Mouse (Mus musculus) CD8-positive naive resting alpha-beta T cell, adult 2 months (primary cell): Measurements from ENCODE around the gene Gtse1.
"Not testable (repeated sequence)": the region's sequence is repeated elsewhere in the genome, so short reads cannot be mapped to it uniquely, and the experiment has no call there.

Source experiments
- DNase-seq, 2 experiments: peaks; one replicate each; pipeline ENCODE4 v3.0.0; 2022; ENCODE audit warnings: low read depth in 2 of 2, low spot score in 2 of 2

The Gtse1 gene

GRCm38 (mm10) chr15:85865913-85866312 lies 6.4 kb downstream of the Gtse1 start:
- DNase-seq: not testable (repeated sequence)

DNA sequence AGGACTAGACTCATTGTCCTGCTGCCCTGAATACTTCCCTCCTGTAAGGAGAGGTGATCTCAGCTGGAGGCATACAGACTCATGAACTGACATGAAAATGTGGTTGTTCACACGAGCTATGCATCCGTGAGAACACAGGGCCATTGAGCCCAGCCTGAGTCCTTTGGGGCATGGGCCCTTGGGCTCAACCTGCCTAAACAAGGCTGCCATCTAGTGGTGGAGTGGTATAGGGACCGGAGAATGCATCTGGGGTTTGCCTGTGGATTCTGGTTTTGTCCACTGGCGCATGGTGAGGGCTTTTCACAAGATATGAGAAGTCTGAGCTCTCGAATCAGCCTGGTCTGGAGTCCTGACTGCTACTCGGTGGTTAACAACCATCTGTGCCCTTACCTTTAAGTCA lies 8.2 kb downstream of the Gtse1 start:
- peak; percentile 67 to 74 for DNase-seq

DNA sequence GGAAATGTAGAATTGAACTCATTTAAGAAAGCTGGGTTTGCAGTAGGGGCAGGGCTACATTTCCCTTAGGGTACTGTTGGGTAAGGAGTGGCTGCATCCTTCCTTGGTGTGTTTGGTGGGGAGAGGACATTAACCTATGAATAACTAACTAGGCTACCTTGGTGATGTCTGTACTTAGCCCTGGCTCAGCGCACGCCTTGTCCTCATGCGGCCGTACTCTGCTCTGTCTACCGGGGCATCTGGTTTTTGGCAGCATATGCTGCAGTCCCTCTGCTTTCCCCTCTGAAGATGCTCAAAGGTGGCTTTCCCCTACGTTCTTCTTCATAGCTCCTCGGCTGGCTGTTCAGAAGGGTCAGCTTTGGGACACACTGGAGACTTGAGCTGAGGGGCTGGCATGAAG lies 17.8 kb downstream of the Gtse1 start:
- DNase-seq: no peak

DNA sequence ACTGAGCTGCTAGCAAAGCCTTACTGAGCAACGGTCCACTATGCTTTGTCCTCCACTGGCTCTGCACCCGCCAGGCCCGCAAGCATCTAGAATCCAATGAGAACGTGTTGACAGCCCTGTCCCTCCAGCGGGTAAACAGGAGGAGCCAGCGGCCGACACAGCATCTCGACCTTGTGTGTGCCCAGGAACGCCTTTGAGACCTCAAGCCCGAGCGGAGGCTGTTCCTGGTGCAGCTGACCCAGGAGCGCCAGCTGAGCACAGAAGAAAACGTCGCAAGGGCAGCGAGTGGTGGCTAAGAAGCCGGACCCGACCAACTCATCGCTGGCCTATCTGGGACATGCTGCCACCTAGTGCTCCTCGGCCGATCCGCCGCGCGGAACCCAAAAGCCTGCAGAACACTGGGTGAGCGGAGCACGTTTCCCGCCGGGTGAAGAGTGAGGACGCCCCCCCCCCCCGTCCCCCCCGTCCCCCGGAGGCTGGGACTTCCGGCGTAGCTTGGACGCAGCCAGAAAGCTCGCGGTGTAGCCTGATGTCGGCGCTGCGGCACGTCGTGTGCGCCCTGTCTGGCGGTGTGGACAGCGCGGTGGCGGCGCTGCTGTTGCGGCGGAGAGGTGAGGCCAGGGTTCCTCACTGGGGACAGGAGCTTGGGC lies 19.4 kb downstream of the Gtse1 start, which contains the start of gene Trmu:
Gene Trmu (plus strand): TSS at position 465 of the 650 bp plus-strand sequence.
- peak; percentile 79 to 82 for DNase-seq

GRCm38 (mm10) chr15:85879498-85879895 lies 20.0 kb downstream of the Gtse1 start:
- no peak for DNase-seq

GRCm38 (mm10) chr15:85885606-85886005 lies 26.1 kb downstream of the Gtse1 start:
- DNase-seq: no peak

DNA sequence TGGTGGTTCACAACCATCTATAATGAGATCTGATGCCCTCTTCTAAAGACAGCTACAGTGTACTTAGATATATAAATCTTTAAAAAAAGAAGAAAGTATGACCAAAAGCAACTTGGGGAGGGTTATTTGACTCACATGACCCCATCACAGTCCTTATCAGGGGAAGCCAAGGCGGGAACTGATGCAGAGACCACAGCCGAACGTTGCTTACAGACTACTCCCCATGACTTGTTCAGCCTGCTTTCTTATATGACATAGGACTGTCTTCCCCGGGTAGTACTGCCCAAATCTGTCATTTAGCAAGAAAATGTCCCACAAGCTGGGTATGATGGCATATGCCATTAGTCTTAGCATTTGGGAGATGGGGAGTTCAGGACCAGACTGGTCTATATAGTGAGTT lies 29.7 kb downstream of the Gtse1 start:
- DNase-seq: no peak

DNA sequence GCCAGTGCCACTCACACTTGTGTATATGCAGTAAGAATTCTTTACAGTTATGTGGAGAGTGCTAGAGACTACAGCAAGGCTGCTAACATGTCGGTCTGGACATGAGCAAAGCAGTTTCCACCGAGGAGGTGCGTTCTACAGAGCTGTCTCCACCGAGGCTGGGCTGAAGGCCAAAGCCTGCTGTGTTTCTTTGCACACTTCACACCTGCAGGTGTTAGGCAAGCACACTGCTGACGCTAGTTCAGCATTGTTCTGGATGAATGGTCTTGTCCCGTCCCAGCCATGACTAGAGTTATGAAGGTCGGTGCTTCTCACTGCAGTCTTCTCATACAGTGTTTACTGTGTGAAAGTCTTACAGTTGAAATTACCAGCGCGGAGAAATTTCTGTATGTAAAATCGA lies 32.4 kb downstream of the Gtse1 start:
- no peak for DNase-seq

- no peak for DNase-seq
Measured at GRCm38 (mm10) chr15:85892498-85893118, 33.1 kb downstream of the Gtse1 start.

- no peak for DNase-seq
Measured at GRCm38 (mm10) chr15:85893871-85894270, 34.3 kb downstream of the Gtse1 start.

- DNase-seq: peak; percentile 69 to 80
Measured at GRCm38 (mm10) chr15:85896284-85896683, 36.7 kb downstream of the Gtse1 start.

GRCm38 (mm10) chr15:85897113-85897512 lies 37.6 kb downstream of the Gtse1 start:
- DNase-seq: no peak

DNA sequence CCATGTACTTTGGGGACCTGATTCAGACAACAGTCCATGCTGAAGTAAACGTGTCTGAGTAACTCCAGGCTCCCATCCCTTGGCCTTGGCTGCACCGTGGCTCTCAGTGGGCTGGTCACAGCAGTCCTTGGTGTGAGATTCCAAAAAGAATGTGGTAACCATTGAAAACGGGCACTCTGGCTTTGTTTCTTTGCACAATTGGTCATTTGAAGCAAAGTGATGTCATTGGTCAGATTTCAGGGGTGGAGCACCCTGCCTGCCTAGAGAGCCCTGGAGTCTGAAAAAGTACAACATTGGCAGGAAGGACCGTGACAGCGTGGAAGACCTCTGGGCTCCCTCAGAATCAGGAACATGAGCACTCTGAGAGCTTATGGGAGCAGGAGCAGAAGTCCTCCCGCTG lies 39.9 kb downstream of the Gtse1 start:
- DNase-seq: no peak

GRCm38 (mm10) chr15:85900318-85900717 lies 40.8 kb downstream of the Gtse1 start:
- no peak for DNase-seq

DNA sequence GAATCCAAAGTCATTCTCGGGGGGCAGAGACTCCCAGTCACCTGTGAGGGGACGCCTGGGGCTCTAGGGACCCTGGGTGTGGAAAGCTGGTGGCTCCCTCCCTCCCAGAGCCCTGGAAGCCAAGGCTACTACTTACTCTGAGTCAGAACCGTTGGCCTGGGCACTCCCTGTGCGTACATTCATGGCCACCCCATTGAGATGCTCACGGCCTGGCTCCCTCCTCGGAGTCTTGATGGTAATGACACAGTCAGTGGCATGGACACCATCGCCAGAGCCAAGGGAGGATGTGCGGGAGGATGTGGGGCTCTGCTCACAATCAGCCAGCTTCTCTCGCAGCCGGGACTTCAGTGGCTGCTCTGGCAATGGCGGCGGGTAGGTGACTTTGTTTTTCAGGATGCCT lies 41.3 kb downstream of the Gtse1 start:
- DNase-seq: no peak

GRCm38 (mm10) chr15:85902505-85902904 lies 43.0 kb downstream of the Gtse1 start:
- no peak for DNase-seq

- DNase-seq: no peak
Measured at GRCm38 (mm10) chr15:85903826-85904225, 44.3 kb downstream of the Gtse1 start.

- no peak for DNase-seq
Measured at GRCm38 (mm10) chr15:85908660-85909491, 49.3 kb downstream of the Gtse1 start.

DNA sequence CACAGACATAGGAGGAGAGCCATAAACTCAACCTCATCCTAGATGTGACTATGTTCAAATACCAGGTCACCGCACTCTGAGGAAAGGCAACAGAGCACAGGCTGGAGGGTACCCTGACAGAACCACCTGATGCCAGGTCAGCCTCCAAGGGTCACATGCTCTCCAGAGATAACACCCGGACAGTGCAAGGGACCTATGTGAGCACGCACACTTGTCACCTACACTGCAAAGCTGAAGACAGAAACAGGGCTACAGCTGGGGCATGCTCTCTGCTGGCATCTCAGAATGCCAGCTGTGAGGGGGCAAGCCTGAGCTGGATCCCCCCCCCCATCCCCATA lies 49.9 kb downstream of the Gtse1 start:
- no peak for DNase-seq

GRCm38 (mm10) chr15:85909931-85910330 lies 50.4 kb downstream of the Gtse1 start:
- no peak for DNase-seq

GRCm38 (mm10) chr15:85913605-85914004 lies 54.1 kb downstream of the Gtse1 start:
- DNase-seq: peak; percentile 68 to 80

- DNase-seq: no peak
Measured at GRCm38 (mm10) chr15:85919191-85919891, 59.8 kb downstream of the Gtse1 start.
